Mouse (Mus musculus) C2C12 (cell line): ENCODE data around the gene Knl1.

Source experiments
- CEBPB ChIP-seq: IDR thresholded peaks from one replicate; pipeline ENCODE4 v1.6.1; 2011; ENCODE audit warnings: low read depth, mild to moderate bottlenecking, control low read depth, moderate library complexity
- CTCF ChIP-seq: IDR thresholded peaks from one replicate; pipeline ENCODE4 v1.5.1; 2011; ENCODE audit not compliant: control insufficient read depth, insufficient read depth, insufficient read length
- FOSL1 ChIP-seq: IDR thresholded peaks from one replicate; pipeline ENCODE4 v1.8.0; 2011; ENCODE audit warnings: mild to moderate bottlenecking, low read length; ENCODE audit not compliant: poor library complexity, insufficient read depth, severe bottlenecking
- MAX ChIP-seq: IDR thresholded peaks from one replicate; pipeline ENCODE4 v1.6.1; 2011; ENCODE audit warnings: mild to moderate bottlenecking, control low read depth

DNA sequence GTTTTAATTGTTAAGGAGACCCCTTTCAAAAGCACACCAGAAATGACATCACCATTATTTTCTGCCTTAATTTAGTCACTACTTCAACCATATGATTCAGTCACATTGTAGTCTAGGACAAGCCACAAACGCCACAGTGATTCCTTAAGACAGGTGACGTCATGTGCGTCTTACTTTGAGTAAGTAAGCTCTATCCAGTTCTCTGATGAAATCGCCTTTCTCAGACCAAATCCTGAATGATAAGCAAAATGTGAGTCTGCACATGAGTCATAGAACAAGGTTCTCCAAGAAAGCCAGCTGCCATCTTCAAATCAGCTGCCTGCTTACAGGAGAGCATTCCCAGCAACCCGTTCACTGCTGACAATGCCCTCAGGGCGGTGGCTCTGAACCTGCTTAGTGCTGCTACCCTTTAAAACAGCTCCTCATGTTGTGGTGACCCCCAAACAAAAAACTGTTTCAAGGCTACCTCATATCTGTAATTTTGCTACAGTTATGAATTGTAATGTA is 23.7 kb upstream of the Knl1 start:
- no peak for TF ChIP-seq MAX
- TF ChIP-seq CTCF, result no peak
- no peak for TF ChIP-seq CEBPB
- TF ChIP-seq FOSL1, result no peak
